Mouse (Mus musculus): ENCODE measurements around the gene Exph5. TPM values are rescaled to one million over a fixed set of nuclear protein-coding genes. Genes with fewer than 3 reads are reported as not detected.
A peak's percentile ranks its signal among the peaks of the same experiment; 100 is the strongest.

Gene Exph5
- 1.1 and 1.2 TPM in 2 replicates for polyA plus RNA-seq (2014; fragmentation: Nextera tagmentation; extraction: Ambion mirVana)

DNA sequence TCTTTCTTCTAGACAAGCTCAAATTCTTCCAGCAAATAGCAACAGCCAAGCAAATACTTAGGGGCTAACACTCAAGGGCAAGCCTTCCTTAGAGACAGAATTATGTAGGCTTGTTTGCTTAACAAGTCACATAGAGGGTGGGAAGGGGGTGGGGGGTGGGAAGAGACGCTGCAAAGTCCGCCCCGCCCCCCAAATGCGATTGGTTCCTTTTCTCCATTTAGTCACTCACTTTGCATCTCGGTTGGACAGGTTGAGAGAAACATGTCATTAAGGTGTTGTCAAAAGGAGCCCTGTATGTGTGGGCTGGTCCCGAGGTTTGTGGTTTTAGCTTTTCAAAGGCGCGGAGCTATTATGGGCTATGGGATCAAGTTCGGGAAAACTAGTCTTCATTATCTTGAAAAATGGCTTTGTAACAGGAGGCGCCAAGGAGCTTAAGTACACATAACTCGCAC lies at the start of gene Exph5:
Gene Exph5, plus strand, starts transcription at position 402 of the 452 bp plus-strand sequence.
- ATAC-seq (ENCODE audit: insufficient number of reproducible peaks, low FRiP score, low TSS enrichment, low read depth) = no peak
- Histone ChIP-seq H3K9ac (ENCODE audit: low read length) (no peak within 1 kb of the TSS), H3K9me3 (ENCODE audit: control insufficient read depth, low read length) (no peaks in the 10 kb centered on the region), H3K27ac (replicated peaks; ENCODE audit: low read depth, low read length) (no peak within 1 kb of the TSS), H3K4me3 (ENCODE audit: low read depth, low read length) (peak within 1 kb of the TSS; percentile 28), H3K4me2 (ENCODE audit: low read depth, severe bottlenecking) (peak within 1 kb of the TSS; percentile 70), H3K36me3 (ENCODE audit: control insufficient read depth, insufficient read depth, low read length) (no peaks in the 10 kb centered on the region), H3K27me3 (ENCODE audit: control insufficient read depth, insufficient read depth, low read length) (peaks cover 5% of the 10 kb centered on the region; the same call in 1 of the 2 replicates), H3K4me1 (ENCODE audit: control insufficient read depth, insufficient read depth, low read length) (no peaks in the 10 kb centered on the region)
- under 1% methylated on average over 11 of the region's 11 CpGs for WGBS
- peak; percentile 61 for DNase-seq (ENCODE audit: low spot score)

DNA sequence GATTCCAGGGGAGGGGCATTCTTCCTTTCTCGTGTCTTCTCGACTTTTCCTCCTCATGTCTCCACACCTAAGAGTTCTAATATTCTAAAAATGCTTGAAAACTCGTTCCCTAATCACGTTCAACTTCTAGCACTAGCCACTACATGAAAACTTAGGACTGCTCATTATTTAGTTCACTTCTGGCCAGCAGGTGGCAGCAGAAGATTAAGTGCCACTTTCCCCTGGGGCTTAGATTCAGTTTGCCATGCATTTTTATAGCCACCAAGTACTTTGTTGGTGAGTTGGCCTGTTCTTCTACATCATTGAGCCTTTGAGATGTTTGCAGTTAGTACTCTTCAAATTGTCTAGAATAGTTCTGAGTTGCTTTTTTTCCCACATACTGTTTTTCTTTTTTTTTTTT lies 47.1 kb upstream of the Exph5 start:
- H3K4me2 ChIP-seq (ENCODE audit: low read depth, severe bottlenecking) = no peak overlapping the region
- H3K9ac ChIP-seq (ENCODE audit: low read length) = no peak overlapping the region
- H3K27ac ChIP-seq (replicated peaks; ENCODE audit: low read depth, low read length) = no peak overlapping the region
- peaks cover 7% of the 10 kb centered on the region for H3K4me1 ChIP-seq (ENCODE audit: control insufficient read depth, insufficient read depth, low read length)
- no peak overlapping the region for H3K4me3 ChIP-seq (ENCODE audit: low read depth, low read length)
- no peak for ATAC-seq (ENCODE audit: insufficient number of reproducible peaks, low FRiP score, low TSS enrichment, low read depth)
- DNase-seq (ENCODE audit: low spot score) = peak; percentile 82
- H3K27me3 ChIP-seq (ENCODE audit: control insufficient read depth, insufficient read depth, low read length) = no peaks in the 10 kb centered on the region
- no peaks in the 10 kb centered on the region for H3K9me3 ChIP-seq (ENCODE audit: control insufficient read depth, low read length)
- no peaks in the 10 kb centered on the region for H3K36me3 ChIP-seq (ENCODE audit: control insufficient read depth, insufficient read depth, low read length)
- WGBS = 11% methylated on average over 4 of the region's 4 CpGs

DNA sequence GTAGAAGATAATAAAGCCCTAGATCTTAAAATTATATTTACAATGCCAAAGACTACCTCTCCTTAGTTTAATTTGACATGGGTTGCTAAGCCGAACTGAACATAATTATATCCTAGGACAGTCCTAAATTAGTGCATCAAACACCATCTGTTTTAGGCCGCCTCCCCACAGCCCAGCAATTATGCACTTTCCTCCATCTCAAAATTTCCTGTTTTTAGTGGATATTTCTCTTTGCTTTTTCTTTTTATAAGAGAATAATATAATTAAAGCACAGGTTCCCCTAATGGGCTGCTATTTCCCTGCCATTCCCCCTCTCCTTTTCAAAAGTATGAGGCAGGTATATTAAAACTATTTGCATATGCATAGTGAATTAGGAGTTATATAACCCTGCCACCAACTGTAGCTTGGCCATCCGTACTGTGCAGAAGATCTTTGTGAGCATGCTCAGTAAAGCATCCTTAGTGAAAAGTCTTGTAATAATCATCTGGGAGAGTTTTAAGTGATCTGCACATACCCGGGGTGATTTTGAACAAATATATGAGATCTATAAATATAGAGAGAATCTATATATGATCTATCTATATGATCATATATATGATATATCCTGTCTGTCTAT lies 44.7 kb upstream of the Exph5 start:
- Histone ChIP-seq H3K27ac (replicated peaks; ENCODE audit: low read depth, low read length) (no peak overlapping the region), H3K9ac (ENCODE audit: low read length) (no peak overlapping the region), H3K36me3 (ENCODE audit: control insufficient read depth, insufficient read depth, low read length) (no peaks in the 10 kb centered on the region), H3K27me3 (ENCODE audit: control insufficient read depth, insufficient read depth, low read length) (no peaks in the 10 kb centered on the region), H3K4me3 (ENCODE audit: low read depth, low read length) (no peak overlapping the region), H3K4me1 (ENCODE audit: control insufficient read depth, insufficient read depth, low read length) (peaks cover 7% of the 10 kb centered on the region), H3K4me2 (ENCODE audit: low read depth, severe bottlenecking) (no peak overlapping the region), H3K9me3 (ENCODE audit: control insufficient read depth, low read length) (no peaks in the 10 kb centered on the region)
- ATAC-seq (ENCODE audit: insufficient number of reproducible peaks, low FRiP score, low TSS enrichment, low read depth) (no peak), DNase-seq (ENCODE audit: low spot score) (no peak)
- 73% methylated on average over 4 of the region's 4 CpGs for WGBS

DNA sequence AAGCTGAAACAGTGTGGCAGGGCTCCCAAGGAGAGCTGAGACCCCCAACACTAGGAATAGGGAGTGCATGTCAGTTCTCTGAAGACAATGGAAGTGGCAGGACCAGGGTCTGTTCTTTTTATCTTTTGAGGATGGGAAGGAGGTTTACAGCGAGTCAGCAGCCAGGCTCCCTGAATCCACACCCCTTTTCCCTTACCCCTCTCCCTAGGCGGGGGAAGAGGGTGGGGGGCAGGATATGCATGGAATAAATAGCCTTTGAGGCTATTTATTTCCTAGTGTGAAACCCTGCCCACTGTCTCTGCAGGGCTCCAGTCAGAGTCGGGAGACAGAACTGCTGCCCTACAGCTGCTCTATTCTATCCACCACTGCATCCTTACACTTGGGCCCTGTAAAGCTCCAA lies 43.7 kb upstream of the Exph5 start:
- no peak overlapping the region for H3K4me2 ChIP-seq (ENCODE audit: low read depth, severe bottlenecking)
- ATAC-seq (ENCODE audit: insufficient number of reproducible peaks, low FRiP score, low TSS enrichment, low read depth) (no peak), DNase-seq (ENCODE audit: low spot score) (no peak)
- peaks cover 7% of the 10 kb centered on the region for H3K4me1 ChIP-seq (ENCODE audit: control insufficient read depth, insufficient read depth, low read length)
- H3K9ac ChIP-seq (ENCODE audit: low read length) = no peak overlapping the region
- no peak overlapping the region for H3K4me3 ChIP-seq (ENCODE audit: low read depth, low read length)
- no peak overlapping the region for H3K27ac ChIP-seq (replicated peaks; ENCODE audit: low read depth, low read length)
- no peaks in the 10 kb centered on the region for H3K27me3 ChIP-seq (ENCODE audit: control insufficient read depth, insufficient read depth, low read length)
- H3K36me3 ChIP-seq (ENCODE audit: control insufficient read depth, insufficient read depth, low read length) = no peaks in the 10 kb centered on the region
- H3K9me3 ChIP-seq (ENCODE audit: control insufficient read depth, low read length) = no peaks in the 10 kb centered on the region
- 17% methylated on average over 3 of the region's 3 CpGs for WGBS

GRCm38 (mm10) chr9:53258199-53258598 lies 43.3 kb upstream of the Exph5 start:
- peaks cover 7% of the 10 kb centered on the region for H3K4me1 ChIP-seq (ENCODE audit: control insufficient read depth, insufficient read depth, low read length)
- no peaks in the 10 kb centered on the region for H3K36me3 ChIP-seq (ENCODE audit: control insufficient read depth, insufficient read depth, low read length)
- DNase-seq (ENCODE audit: low spot score) (no peak), ATAC-seq (ENCODE audit: insufficient number of reproducible peaks, low FRiP score, low TSS enrichment, low read depth) (no peak)
- WGBS = 28% methylated on average over 6 of the region's 6 CpGs
- no peak overlapping the region for H3K27ac ChIP-seq (replicated peaks; ENCODE audit: low read depth, low read length)
- H3K9me3 ChIP-seq (ENCODE audit: control insufficient read depth, low read length) = no peaks in the 10 kb centered on the region
- H3K4me2 ChIP-seq (ENCODE audit: low read depth, severe bottlenecking) = no peak overlapping the region
- no peaks in the 10 kb centered on the region for H3K27me3 ChIP-seq (ENCODE audit: control insufficient read depth, insufficient read depth, low read length)
- H3K4me3 ChIP-seq (ENCODE audit: low read depth, low read length) = no peak overlapping the region
- no peak overlapping the region for H3K9ac ChIP-seq (ENCODE audit: low read length)

DNA sequence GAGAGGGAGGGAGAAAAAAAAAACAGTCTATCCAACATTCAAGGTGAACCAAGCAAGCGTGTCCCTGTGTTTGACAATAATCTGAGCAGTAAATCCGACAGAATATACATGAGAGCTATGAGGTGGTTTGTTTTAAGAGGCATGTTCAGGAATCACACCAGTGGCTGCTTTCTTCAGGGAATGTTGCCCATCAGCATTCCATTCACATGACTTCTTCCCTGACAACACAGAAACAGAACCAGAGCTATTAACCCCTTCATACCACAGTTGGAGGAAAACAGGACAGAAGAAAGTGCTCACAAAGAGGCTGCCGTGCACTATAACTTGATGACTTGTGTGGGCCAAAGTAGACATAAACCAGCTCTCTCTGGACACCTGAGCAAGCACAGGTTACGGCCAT lies 37.1 kb upstream of the Exph5 start:
- Histone ChIP-seq H3K27ac (replicated peaks; ENCODE audit: low read depth, low read length) (no peak overlapping the region), H3K27me3 (ENCODE audit: control insufficient read depth, insufficient read depth, low read length) (no peaks in the 10 kb centered on the region), H3K9me3 (ENCODE audit: control insufficient read depth, low read length) (no peaks in the 10 kb centered on the region), H3K36me3 (ENCODE audit: control insufficient read depth, insufficient read depth, low read length) (no peaks in the 10 kb centered on the region), H3K4me2 (ENCODE audit: low read depth, severe bottlenecking) (no peak overlapping the region), H3K4me1 (ENCODE audit: control insufficient read depth, insufficient read depth, low read length) (no peaks in the 10 kb centered on the region), H3K9ac (ENCODE audit: low read length) (no peak overlapping the region), H3K4me3 (ENCODE audit: low read depth, low read length) (no peak overlapping the region)
- no peak for DNase-seq (ENCODE audit: low spot score)
- WGBS = 75% methylated on average over 4 of the region's 4 CpGs
- no peak for ATAC-seq (ENCODE audit: insufficient number of reproducible peaks, low FRiP score, low TSS enrichment, low read depth)

DNA sequence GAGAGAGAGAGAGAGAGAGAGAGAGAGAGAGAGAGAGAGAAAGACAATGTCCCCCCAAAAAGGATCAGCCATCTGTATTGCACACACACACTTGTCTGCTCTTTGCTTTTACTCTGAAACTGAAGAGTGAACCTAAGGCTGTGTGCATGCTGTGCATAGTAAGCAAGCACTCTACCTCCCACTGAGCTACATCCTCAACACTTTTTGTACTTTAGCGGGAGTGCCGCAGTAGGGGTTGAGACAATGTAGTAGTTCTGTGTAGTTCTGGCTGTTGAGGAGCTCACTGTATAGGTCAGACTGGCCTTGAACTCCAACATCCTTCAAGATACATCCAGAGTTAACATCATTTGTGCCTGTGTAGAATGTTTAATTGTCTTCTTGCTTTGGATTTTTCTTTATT lies 35.9 kb upstream of the Exph5 start:
- Histone ChIP-seq H3K27ac (replicated peaks; ENCODE audit: low read depth, low read length) (no peak overlapping the region), H3K9me3 (ENCODE audit: control insufficient read depth, low read length) (no peaks in the 10 kb centered on the region), H3K27me3 (ENCODE audit: control insufficient read depth, insufficient read depth, low read length) (no peaks in the 10 kb centered on the region), H3K4me3 (ENCODE audit: low read depth, low read length) (no peak overlapping the region), H3K36me3 (ENCODE audit: control insufficient read depth, insufficient read depth, low read length) (no peaks in the 10 kb centered on the region), H3K4me1 (ENCODE audit: control insufficient read depth, insufficient read depth, low read length) (no peaks in the 10 kb centered on the region), H3K9ac (ENCODE audit: low read length) (no peak overlapping the region), H3K4me2 (ENCODE audit: low read depth, severe bottlenecking) (no peak overlapping the region)
- no peak for DNase-seq (ENCODE audit: low spot score)
- WGBS = 69% methylated on average over 2 of the region's 2 CpGs
- no peak for ATAC-seq (ENCODE audit: insufficient number of reproducible peaks, low FRiP score, low TSS enrichment, low read depth)

DNA sequence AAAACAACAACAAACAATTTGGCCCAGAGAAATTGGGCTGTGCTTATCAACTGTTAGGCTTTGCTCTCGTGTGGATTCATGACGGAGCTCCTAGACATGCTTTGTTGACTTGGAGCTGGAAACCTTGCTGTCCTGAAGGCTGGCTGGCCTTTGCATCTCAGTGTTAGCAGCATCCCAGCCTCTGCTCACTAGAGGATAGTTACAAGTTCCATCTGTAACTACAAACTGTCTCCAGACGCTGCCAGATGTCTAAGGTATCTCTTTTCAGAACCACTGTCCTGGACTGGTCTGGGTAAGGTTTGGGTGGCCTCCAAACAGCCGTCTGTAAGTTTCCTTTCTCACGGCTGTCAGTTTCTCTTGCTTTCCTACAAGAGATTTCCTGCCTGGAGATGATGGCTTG lies 33.4 kb upstream of the Exph5 start:
- DNase-seq (ENCODE audit: low spot score) = no peak
- H3K4me3 ChIP-seq (ENCODE audit: low read depth, low read length) = no peak overlapping the region
- no peaks in the 10 kb centered on the region for H3K27me3 ChIP-seq (ENCODE audit: control insufficient read depth, insufficient read depth, low read length)
- no peak overlapping the region for H3K4me2 ChIP-seq (ENCODE audit: low read depth, severe bottlenecking)
- no peaks in the 10 kb centered on the region for H3K36me3 ChIP-seq (ENCODE audit: control insufficient read depth, insufficient read depth, low read length)
- no peak overlapping the region for H3K27ac ChIP-seq (replicated peaks; ENCODE audit: low read depth, low read length)
- H3K9ac ChIP-seq (ENCODE audit: low read length) = no peak overlapping the region
- H3K4me1 ChIP-seq (ENCODE audit: control insufficient read depth, insufficient read depth, low read length) = peaks cover 7% of the 10 kb centered on the region; the same call in 1 of the 2 replicates
- 81% methylated on average over 5 of the region's 5 CpGs for WGBS
- no peaks in the 10 kb centered on the region for H3K9me3 ChIP-seq (ENCODE audit: control insufficient read depth, low read length)
- ATAC-seq (ENCODE audit: insufficient number of reproducible peaks, low FRiP score, low TSS enrichment, low read depth) = no peak
